Mouse (Mus musculus): ENCODE data around the gene Ctso.
A peak's percentile ranks its signal among the peaks of the same experiment; 100 is the strongest.

Ctso gene

DNA sequence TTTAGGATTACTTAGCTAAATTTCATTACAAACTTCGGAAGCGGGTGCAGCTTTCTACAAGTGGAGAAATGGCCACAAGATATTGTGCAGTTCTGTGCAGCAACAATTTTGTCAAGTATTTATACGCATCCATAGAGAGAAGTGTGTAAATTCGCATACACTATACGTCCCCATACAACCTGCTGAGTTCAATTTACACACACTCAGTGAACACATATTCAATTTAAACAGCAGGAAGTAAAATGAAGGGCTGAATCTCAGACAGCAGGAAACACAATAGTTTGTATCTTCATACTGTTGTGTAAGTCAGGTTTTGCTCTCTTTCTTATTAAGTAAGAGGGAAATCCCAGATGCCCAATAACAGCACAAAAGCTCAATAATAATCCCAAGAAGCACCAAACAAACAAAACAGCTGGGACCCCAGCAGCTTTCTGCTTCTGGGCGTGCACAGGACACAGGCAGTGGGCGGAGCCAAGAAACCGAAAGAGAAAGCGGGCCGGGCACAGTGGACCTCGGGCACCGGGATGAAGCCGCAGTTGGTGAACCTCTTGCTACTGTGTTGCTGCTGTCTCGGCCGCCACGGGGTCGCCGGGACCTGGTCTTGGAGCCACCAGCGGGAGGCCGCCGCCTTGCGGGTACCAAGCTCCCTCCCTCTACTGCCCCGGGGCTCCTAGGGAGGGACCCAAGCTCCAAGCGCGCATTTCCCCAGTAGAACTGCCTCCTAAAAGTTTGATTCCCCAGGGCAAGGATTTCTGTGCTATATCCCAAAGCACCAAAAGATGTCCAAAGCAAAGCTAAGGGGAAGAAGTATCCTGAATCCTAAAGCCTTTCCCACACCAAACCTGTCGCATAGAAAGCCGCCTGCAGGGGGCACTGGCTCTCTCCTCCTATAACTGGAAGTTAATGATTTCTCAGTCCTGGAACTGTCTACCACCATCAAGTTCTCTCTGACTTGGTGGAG lies at the start of gene Ctso:
Gene Ctso, plus strand, starts transcription at position 461 of the 961 bp plus-strand sequence.
- DNase-seq (ENCODE audit: low read depth), result peak; percentile 89

DNA sequence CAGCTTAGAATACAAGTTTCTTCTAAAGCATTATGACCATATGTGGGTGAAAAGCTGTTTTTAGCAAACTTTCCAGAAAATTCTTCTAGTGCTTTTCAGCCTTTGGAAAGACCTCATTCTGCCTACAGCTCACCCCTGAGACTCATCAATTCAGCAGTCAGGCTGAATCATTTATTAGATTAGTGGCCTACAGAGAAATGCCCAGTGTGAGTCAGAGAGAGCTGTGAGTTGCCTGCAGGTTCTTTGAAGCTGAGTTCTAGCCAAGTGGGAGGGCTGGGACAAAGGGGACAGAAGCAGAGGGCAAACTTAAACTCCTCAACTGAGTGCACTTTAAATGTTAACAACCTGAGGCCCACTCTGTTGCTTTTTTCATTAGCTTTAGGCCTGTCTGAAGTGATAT lies 48.5 kb upstream of the Ctso start:
- no peak for DNase-seq (ENCODE audit: low read depth)

DNA sequence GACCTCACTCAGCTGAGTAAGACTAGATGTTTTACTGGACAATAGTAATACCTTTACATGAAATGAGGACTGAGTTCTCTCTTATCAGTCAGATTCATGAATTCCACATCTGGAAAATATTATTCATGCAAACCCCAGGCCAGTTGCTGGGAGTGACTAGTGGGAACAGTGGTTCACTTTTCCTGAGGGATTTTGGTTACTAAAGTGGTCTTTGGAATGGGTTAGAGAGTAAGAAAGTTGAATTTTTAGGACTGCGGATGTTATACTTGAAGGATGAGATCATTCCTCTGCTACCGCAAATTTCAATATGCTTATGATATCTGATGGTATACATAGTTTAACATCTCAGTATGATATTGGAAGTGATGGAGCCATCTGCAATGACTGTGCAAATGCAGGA lies 46.8 kb upstream of the Ctso start:
- no peak for DNase-seq (ENCODE audit: low read depth)

DNA sequence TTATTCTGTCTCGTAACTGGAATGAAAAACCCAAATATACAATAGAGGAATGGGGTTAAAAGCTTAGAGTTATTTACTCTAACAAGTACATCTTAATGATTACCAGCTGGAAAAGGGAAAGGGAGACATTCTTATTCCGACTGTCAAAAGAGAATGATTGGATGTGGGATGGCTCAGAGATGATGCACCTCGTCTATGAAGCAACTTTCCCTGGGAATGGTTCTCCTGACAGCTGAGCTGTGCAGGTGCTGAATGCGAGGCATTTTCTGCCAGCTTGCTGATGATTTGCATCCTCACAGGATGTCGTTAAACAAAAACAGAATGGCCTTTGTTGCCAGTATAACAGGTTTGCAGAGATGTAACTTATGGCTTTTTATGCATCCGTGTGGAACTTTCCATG lies 43.3 kb upstream of the Ctso start:
- DNase-seq (ENCODE audit: low read depth), result no peak

DNA sequence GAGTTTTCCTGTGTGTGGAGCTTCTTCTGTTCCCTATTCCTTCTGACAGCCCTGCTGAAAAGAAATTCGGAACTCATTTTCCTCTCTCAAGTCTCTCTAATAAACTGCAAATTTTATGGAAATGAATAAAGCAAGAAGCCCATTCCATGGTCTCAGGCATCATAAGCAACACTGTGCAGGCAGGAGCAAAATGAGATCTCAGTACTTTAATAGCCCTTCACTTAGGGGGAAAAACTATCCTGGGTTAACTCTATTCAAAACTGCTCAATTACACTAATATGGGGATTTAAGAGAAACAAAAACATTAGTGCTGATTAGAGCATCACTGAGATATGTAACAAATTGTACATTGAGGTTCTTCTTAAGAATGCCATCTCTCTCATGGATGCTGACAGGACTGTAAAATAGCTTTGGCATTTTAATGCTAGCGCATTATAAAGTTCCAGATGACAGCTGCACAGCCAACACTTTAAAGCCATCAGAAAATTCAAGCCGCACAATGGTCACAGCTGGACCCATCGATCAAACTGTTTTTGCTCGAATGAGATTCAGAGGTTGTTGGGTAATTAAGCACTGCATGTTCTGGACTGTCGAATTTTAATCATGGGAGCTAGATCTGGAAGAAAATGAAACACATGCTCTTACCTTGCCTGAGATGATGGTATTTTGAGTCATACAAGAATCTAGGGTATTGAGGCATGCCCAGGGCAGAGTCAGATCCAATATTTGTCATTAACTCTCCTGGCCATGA lies 21.9 kb upstream of the Ctso start:
- no peak for DNase-seq (ENCODE audit: low read depth)

DNA sequence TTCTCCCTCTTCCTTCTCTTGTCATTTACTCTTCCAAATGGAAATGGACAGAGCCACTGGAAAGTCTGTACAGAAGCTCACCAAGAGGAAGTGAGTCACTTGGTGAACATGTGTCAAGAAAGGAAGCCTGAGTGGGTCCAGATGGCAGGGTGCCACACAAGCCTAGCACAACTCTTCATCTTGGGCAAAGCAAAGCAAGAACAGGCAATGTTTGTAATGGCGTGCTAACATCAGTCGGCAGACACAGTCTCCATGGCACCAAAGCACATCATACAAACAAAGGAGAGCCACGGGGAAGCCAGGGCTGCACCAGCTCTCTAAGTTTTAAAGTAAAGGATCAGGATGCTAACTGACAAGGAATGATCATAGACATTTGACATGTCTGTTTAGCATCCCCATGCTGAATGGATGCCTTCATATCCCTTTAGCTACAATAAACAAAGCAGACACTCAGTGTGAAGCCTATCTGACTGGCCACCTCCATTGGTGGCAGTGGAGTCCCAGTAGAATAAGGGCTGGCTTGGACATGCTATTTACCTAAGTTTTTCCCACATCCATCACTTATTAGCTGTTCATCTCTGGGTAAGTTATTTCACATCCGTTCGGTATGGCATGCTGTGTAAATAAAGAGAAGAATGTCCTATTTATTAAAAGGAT lies 16.2 kb upstream of the Ctso start:
- DNase-seq (ENCODE audit: low read depth), result no peak

DNA sequence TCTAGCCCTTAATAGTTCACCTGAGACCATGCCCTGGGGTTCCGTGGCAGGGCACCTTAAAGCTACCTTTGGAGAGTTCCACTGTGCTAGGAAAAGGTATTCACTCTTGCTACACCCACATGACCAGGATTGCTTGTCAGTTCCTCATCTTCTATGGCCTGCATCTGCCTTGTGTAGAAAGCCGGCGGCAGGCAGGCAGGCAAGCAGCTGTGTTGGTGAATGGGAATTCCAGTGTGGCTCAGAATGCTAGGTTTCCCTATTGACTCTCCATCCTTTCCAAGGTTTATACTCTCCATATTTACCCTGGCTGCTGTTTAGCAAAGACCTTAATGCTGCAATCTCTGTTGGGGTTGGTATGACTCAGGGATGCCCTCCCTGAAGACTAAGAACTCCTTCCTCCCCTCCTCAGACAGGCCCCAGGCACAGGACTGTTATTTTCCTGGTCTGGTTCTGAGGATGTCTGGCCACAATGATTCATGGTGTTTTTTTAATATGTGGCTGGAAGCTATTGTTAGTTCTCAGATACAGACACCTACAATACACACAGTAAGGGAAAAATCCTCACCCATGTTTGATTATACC lies 15.0 kb upstream of the Ctso start:
- no peak for DNase-seq (ENCODE audit: low read depth)

DNA sequence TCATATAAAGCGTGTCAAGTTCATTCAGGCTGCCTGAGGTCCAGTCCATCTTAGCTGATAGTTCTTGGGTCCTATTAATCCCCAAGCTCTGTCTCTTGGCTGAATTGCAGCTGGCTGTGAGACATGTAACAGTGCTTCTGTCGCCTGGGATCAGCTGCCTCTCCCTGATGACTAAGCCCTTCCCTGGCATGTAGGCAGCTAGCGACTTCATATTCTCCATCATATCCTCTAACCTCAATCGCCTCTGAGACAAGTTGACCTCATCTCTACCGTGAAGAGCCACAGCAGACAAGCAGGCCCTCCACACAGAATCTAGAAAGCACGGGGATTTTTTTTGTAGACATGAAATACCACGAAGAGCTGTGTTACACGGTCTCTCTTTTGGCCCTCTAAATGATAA lies 14.2 kb upstream of the Ctso start:
- no peak for DNase-seq (ENCODE audit: low read depth)

DNA sequence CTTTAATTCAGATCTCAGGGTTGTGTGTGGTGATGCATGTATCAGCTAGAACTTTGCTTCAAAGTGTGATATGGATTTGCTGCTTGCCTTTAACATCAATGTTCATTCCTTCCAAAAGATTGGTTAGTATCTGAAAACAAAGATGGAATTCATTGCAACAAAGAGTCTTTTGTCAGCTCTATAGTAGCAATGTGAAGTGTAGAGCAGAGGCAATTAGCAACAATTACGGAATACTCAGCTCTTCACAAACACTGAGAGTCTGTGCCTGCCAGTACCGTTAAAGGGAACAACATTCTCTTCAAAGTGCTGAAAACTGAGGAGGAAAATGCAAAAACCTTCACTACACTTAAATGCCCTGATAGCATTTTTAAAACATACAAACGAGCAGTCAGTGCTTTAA lies 12.7 kb upstream of the Ctso start:
- DNase-seq (ENCODE audit: low read depth), result no peak

DNA sequence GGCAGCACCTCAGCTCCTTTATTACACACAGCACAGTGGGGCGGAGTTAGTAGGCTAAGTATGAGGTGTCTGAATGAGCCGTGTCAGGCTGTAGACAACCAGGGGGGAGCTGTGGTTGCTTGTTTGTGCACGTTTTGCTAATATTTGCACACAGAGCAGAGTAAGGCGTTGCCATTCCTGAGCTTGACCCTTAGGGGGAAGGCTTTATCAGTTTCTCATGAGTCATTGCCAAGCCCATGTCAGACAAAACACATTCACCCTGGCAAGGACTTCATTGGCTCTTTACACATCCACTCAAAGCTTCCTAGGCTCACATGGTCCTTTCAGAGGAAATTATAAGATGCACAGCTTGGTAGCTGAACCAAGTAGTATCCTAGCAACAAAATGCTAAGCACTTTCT lies 9.5 kb upstream of the Ctso start:
- peak; percentile 19 for DNase-seq (ENCODE audit: low read depth)

DNA sequence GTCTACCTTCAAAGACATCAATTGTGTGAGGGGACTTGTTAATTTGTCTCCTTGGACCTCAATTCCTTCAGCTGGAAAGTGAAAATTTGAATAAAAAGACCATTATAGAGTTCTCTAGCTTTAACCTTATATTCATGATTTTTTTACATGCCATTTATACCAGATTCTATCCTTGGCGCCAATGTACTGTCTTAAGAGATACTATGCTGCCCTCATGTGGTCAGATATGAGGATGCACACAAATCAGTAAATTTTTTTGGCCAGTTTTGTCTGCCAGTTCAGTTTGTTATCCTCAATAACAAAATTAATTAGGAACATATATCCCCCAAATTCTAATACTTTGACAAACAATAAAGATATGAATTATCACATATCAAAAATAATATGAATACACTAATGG lies 7.5 kb upstream of the Ctso start:
- peak; percentile 83 for DNase-seq (ENCODE audit: low read depth)

DNA sequence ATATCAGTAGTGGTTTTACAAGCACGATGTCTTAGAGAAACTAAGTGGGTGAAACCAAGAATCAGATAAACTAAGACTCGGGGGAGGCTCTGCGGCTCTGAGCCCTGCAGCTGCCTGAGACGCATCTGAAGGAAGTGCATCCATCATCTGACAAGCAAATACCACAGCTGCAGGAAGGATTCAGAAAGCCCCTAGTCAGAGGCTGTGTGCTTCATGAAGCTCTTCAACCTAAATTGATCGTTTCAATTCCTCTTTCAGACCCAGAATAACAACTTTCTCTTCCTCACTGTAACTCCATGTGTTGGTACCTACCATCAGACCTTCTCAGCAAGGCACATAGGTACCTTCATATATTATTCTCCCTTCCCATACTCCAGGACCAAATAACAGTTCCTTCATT lies 6.5 kb upstream of the Ctso start:
- peak; percentile 61 for DNase-seq (ENCODE audit: low read depth)

DNA sequence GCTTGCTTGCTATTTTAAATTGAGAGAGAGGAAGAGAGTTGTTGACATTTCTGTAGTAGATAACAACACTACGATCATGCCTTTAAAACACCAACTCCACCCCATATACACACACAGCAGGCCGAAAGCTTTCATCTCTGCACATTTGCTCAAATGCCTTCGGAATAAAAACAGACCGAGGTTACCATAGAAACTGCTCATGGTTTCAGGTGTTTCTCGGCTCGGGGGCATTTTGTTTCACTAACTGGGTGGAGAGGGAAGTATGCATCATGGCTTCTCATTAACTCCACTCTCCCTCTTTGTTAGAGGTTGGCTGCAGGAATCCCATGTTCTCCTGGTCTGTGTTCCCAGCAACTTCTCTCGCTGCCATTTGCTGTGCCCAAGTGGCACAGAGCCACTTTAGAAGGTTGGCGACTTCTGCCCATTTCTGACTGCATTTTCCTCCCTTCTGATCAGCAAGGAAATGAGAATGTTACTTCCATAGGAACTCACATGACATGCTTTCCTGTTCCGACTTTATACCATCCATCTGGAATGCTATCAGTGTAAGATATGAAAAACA lies 5.6 kb upstream of the Ctso start:
- peak; percentile 57 for DNase-seq (ENCODE audit: low read depth)

DNA sequence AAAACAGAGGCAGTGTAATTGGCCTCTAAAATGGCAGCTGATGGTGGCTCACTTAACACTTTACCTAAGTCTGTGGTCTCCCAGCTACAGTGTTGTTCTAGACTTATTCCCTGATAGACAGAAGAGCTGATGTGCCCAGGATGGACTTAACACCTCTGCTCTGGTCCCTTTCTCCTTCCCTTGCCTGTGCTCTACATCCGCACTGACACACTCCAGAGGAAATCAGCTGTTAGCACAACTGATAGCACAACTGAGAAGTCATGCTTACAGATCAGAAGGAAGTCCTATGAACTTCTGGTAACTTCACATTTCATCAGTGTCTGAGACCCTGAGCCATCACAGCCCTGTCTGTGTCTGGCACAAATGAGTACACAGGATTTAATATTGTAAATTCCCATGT lies 3.3 kb upstream of the Ctso start:
- DNase-seq (ENCODE audit: low read depth), result no peak

DNA sequence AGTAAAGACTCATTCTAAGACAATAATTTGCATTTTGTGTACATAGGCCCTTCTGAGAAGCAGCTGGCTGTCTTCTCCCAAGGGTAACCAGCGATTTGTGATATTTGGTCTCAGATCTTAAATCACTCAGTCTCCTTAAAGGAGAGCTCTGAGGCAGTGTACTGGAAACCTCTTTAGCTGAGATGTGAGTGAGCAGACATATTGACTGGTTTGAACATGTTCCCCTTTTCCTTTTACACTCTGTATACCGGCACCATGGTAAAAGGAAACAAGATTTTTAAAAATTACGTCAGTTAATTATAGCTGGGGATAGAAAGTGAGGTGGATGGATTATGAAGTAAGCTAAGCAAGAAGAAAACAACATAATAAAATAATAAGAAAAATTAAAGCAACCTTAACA lies 706 bp upstream of the Ctso start:
- DNase-seq (ENCODE audit: low read depth), result peak; percentile 22

DNA sequence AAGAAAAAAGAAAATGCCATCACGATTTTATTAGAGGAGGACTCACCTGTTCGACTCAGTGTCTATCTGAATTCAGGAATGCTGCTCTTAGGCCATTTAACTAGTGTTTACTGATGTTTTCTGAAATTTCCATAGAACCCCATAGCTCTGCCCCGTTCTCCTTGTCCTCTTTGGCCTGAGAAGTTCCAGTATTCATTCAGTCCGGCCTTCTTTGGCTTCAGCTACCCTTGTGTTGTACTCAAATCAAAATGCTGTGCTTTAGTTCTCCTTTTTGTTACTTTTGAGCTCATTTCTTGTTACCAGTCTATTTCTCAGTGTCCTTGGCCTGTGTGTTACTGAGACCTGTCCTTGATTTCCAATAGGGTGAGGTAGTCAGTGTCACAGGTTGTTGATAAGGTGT lies 947 bp downstream of the Ctso start:
- DNase-seq (ENCODE audit: low read depth), result peak; percentile 18

DNA sequence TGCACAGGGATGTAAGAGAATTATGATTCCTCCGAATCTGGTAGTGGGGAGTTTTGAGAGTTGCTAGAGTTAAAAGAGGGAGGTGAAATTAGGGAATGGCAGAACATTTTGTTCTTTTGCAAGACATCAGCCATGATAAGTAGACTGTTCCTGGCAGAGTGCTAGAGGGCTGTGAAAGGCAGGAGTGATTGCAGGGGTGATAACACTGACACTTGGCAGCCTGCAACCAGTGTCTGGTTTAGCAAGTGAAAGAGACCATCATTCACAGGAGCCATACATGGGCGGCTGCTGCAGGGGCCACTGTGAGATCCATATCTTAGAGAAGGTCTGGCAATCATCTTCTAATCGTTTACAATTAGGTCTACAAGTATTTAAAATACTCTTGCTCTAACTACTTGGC lies 6.5 kb downstream of the Ctso start:
- no peak for DNase-seq (ENCODE audit: low read depth)

DNA sequence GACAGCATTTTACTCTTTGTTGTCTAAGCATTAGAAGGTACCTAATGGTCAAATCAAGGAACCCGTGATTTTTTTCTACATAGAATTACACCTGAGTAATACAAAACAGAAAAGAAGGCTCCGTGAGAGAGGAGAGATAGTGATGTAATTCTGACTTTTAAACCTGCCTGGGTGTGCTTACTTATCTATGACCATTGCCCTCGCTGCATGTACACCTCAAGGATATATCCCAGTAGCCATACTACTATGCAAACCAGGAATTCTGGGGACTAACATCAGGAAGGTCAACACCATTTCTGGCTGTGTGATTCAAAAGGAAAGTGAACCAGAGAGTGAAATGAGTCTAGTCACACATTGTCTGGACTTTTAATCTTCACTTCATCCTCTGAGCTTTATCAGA lies 9.9 kb downstream of the Ctso start:
- no peak for DNase-seq (ENCODE audit: low read depth)

DNA sequence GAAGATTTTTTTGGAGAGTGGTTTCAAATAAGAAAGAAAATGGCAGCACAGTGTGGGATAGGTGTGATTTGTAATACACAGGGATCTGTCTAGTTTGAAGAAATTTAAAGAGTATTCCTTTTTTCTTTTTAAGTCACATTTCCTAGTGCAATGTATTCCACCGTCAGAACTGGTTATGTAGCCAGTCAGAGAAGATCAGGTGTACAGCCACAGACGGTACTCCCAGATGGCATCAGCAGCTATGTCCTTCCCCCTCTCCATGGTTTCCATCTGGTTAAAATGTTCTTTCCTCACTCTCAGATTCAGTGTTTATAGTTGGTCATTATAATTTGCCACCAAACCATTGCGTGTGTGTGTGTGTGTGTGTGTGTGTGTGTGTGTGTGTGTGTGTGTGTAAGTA lies 10.7 kb downstream of the Ctso start:
- DNase-seq (ENCODE audit: low read depth), result no peak

DNA sequence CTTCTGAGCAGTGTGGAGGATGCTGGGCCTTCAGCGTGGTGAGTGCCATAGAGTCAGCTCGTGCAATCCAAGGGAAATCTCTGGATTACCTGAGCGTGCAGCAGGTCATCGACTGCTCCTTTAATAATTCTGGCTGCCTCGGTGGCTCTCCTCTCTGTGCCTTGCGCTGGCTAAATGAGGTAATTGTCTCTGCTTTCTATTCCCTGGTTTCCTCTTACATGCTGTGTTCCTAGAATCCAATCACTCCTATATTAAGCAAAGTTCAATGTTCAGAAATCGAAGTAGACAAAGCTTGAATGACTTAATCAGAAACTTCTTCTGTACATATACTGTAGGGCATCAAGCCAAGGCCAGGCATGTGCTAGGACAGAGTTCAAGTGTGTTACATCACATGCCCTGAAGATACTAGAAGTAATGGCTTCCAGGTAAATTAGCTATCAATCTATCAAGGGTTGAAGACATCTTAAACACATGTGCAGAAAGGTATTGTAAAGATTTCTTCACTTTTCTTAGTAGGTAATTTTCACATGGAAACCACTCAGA lies 12.5 kb downstream of the Ctso start:
- DNase-seq (ENCODE audit: low read depth), result no peak

DNA sequence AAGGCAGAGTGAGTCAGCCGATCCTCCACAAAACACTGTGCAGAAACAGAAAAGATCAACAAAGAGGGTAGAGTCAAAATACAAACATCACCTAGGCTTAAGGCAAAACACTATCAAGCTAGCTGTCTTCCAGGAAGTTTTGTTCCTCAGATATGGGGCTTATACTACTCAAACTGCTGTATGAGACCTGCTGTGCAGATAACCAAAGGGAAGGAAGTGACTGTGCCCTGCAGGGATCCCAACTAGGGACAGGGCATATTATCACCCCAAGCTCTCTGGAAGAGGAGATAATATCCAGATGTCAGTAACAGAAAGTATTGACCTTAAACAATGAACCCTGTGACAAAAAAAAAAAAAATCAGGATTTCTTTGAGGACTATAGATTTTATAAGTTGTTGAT lies 16.6 kb downstream of the Ctso start:
- no peak for DNase-seq (ENCODE audit: low read depth)

DNA sequence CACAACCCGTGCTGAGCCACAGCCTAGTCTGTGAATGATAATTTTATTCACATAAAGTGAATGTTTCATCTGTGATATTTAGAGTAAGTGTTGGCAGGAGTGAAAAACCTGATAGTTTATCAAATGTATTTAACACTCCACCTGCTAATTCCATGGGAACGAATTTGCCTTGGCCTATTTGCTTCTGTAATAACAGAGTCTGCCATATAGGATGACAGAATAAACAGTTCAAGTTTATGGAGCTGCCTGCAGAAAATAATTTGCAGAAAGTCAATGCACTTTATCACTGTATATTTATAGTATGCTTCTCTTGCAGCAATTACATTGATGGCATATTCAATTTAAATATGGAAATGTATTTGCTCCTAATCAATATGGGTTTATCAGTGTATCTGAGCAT lies 19.4 kb downstream of the Ctso start:
- DNase-seq (ENCODE audit: low read depth), result no peak
